Mouse (Mus musculus) heart, embryonic 16.5 days (tissue): ENCODE results near the gene Msl1. TPM values are rescaled to one million over a fixed set of nuclear protein-coding genes. Genes with fewer than 3 reads are reported as not detected.

Experiments used
- ATAC-seq: fragments of 200-750 bp; cut with Nextera tagmentation; replicated peaks from 2 replicates; pipeline ENCODE4 v1.8.0; 2017; ENCODE audit warnings: moderate number of reproducible peaks; ENCODE audit not compliant: insufficient read depth, low FRiP score; ENCODE audit errors: extremely low read depth
- H3K27ac ChIP-seq: fragments of 300-500 bp; sonication (generic); 2 replicates; pipeline ENCODE4 v1.5.1; 2014; ENCODE audit warnings: mild to moderate bottlenecking, low read length, control low read depth, moderate library complexity
- H3K27me3 ChIP-seq: fragments of 300-500 bp; sonication (generic); 2 replicates; pipeline ENCODE4 v1.6.1; 2014; ENCODE audit warnings: low read length, mixed read lengths; ENCODE audit not compliant: control insufficient read depth, insufficient read depth
- H3K36me3 ChIP-seq: fragments of 300-500 bp; sonication (generic); 2 replicates; pipeline ENCODE4 v1.6.1; 2014; ENCODE audit not compliant: control insufficient read depth, insufficient read depth
- H3K4me1 ChIP-seq: fragments of 300-500 bp; sonication (generic); 2 replicates; pipeline ENCODE4 v1.6.1; 2014; ENCODE audit warnings: low read length, mixed read lengths; ENCODE audit not compliant: control insufficient read depth, insufficient read depth
- H3K4me2 ChIP-seq: fragments of 300-500 bp; sonication (generic); 2 replicates; pipeline ENCODE4 v1.6.1; 2014; ENCODE audit warnings: low read depth, mild to moderate bottlenecking, control low read depth, low read length
- H3K4me3 ChIP-seq: fragments of 300-500 bp; sonication (generic); 2 replicates; pipeline ENCODE4 v1.5.1; 2014; ENCODE audit warnings: mild to moderate bottlenecking, control low read depth, low read length
- H3K9ac ChIP-seq: fragments of 300-500 bp; sonication (generic); 2 replicates; pipeline ENCODE4 v1.6.1; 2014; ENCODE audit warnings: low read length, control low read depth
- H3K9me3 ChIP-seq: fragments of 300-500 bp; sonication (generic); replicated peaks from 2 replicates; pipeline ENCODE4 v1.6.1; 2016; ENCODE audit warnings: low read length; ENCODE audit not compliant: control insufficient read depth
- WGBS: fragments of 180-500 bp; shearing (Covaris S2); extraction: QIAGEN DNeasy Blood & Tissue Kit; methylation state at CpG from one replicate; pipeline ENCODE4 v1.1.7; 2014; 5-methylcytosine and 5-hydroxymethylcytosine counted together
- polyA plus RNA-seq: library from polyadenylated mRNA; unstranded; fragments of >200 nt; fragmentation: Nextera tagmentation; extraction: Ambion mirVana; gene quantifications from 2 replicates; pipeline ENCODE4 v1.2.1, GENCODE M21; 2015

Msl1 gene
- polyA plus RNA-seq, result 15.2 and 15.5 TPM in 2 replicates

GRCm38 (mm10) chr11:98795015-98795713, at the start of gene Msl1:
Gene Msl1 (plus strand): TSS chr11:98795516.
- no peaks in the 10 kb centered on the region for H3K27me3 ChIP-seq
- H3K9me3 ChIP-seq, result no peaks in the 10 kb centered on the region
- peak within 1 kb of the TSS; percentile 100 for H3K27ac ChIP-seq
- H3K4me1 ChIP-seq, result peaks cover 22% of the 10 kb centered on the region
- ATAC-seq, result peak; percentile 71
- H3K4me2 ChIP-seq, result peak within 1 kb of the TSS; percentile 81
- H3K9ac ChIP-seq, result peak within 1 kb of the TSS; percentile 100
- peaks cover 11% of the 10 kb centered on the region for H3K36me3 ChIP-seq
- under 1% methylated on average over 64 of the region's 89 CpGs for WGBS
- H3K4me3 ChIP-seq, result peak within 1 kb of the TSS; percentile 100

GRCm38 (mm10) chr11:98745932-98746853, 49.1 kb upstream of the Msl1 start:
- Histone ChIP-seq H3K4me3 (peak overlapping the region; percentile 41), H3K9me3 (no peaks in the 10 kb centered on the region), H3K4me1 (peaks cover 82% of the 10 kb centered on the region), H3K27ac (peak overlapping the region; percentile 89), H3K4me2 (peak overlapping the region; percentile 70), H3K36me3 (no peaks in the 10 kb centered on the region), H3K27me3 (no peaks in the 10 kb centered on the region), H3K9ac (peak overlapping the region; percentile 66)
- WGBS, result 41% methylated on average over 12 of the region's 12 CpGs
- ATAC-seq, result no peak

DNA sequence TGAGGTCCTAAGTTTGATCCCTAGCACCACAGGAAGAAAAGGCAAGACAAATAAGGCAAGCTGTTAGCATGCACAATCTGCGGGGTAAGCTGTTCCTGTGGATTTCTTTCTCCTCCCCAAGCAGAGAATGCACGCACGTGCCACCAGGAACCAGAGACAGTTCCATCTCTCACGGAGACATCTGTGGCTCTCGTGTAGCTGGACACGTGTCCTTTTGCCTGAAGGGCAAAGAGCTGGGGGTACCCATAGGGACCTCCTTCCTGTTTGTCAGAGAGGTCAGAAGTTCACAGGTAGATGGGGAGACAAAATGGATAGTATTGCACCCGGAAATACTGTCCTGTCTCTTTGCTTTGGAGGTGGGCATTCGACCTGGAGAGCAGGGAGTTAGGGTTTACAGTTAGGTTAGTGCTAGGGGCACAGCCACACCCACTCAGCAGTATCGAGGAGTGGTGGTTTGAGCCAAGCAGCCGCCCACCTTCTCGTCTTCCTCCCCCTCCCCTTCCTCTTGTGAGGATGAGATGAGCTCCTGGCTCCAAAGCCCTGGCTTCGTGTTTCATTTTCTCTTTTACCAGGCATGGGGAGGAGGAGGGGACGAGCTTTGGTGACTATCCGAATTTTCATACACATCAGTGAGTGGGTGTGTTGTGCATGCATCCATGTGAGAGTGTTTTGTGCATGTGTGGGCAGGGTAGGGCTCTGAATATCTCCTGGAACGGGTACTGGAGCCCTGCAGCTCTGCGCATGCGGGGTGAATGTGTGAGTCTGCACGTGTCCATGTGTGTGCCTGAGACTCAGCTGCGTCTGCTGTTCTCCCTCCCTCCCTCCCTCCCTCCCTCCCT, 48.2 kb upstream of the Msl1 start:
- peaks cover 91% of the 10 kb centered on the region for H3K4me1 ChIP-seq
- H3K9ac ChIP-seq, result peak overlapping the region; percentile 66
- H3K27me3 ChIP-seq, result no peaks in the 10 kb centered on the region
- WGBS, result 3% methylated on average over 19 of the region's 19 CpGs
- peak overlapping the region; percentile 70 for H3K4me2 ChIP-seq
- H3K27ac ChIP-seq, result peak overlapping the region; percentile 89
- no peaks in the 10 kb centered on the region for H3K9me3 ChIP-seq
- no peaks in the 10 kb centered on the region for H3K36me3 ChIP-seq
- H3K4me3 ChIP-seq, result peak overlapping the region; percentile 41
- peak; percentile 45 for ATAC-seq

DNA sequence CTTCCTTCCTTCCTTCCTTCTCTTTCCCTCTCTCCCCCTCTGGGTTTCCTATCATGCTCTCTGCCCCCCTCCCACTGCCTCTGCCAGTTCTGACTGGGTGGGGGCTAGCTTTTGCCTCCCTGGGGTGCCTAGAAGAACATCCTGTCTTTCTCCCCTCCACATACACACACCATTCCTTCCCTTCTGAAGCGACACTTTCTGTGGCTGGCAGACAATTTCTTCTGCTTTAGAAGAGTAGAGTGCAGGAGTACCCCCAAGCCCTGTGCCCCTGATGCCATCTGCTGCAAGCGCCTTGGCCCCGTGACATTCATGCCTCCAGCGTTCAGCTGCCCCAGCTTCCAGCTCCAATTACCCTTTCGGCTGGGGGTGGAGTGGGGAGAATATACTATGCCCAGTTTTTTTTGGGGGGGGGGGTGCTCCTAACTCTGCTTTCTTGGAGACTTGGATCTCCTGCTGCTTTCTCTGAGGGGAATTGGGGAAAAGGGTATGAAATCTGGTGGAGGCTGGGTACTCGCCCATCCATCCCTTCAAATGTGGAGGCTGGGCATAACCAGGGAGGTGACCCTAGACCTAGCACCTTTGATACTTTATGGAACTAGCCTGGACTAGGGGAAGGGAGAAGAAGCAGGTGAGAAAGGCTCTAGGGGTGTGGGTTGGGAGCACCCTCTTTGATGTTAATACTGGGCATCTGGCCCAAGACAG, 47.4 kb upstream of the Msl1 start:
- 30% methylated on average over 6 of the region's 6 CpGs for WGBS
- Histone ChIP-seq H3K27ac (peak overlapping the region; percentile 88), H3K27me3 (no peaks in the 10 kb centered on the region), H3K4me3 (peak overlapping the region; percentile 3; the same call in 1 of the 2 replicates), H3K4me1 (peaks cover 97% of the 10 kb centered on the region), H3K4me2 (peak overlapping the region; percentile 44), H3K9ac (peak overlapping the region; percentile 58), H3K36me3 (no peaks in the 10 kb centered on the region), H3K9me3 (no peaks in the 10 kb centered on the region)
- no peak for ATAC-seq

GRCm38 (mm10) chr11:98748506-98749416, 46.6 kb upstream of the Msl1 start:
- 28% methylated on average over 15 of the region's 15 CpGs for WGBS
- H3K36me3 ChIP-seq, result peaks cover 3% of the 10 kb centered on the region; the same call in 1 of the 2 replicates
- no peaks in the 10 kb centered on the region for H3K9me3 ChIP-seq
- peak overlapping the region; percentile 88 for H3K27ac ChIP-seq
- peaks cover 97% of the 10 kb centered on the region for H3K4me1 ChIP-seq
- no peaks in the 10 kb centered on the region for H3K27me3 ChIP-seq
- peak overlapping the region; percentile 44 for H3K4me2 ChIP-seq
- ATAC-seq, result no peak
- no peak overlapping the region for H3K4me3 ChIP-seq
- peak overlapping the region; percentile 58 for H3K9ac ChIP-seq

GRCm38 (mm10) chr11:98749716-98750115, 45.6 kb upstream of the Msl1 start:
- H3K9me3 ChIP-seq, result no peaks in the 10 kb centered on the region
- 17% methylated on average over 5 of the region's 5 CpGs for WGBS
- peak overlapping the region; percentile 92 for H3K27ac ChIP-seq
- no peak for ATAC-seq
- H3K36me3 ChIP-seq, result peaks cover 6% of the 10 kb centered on the region; the same call in 1 of the 2 replicates
- peaks cover 97% of the 10 kb centered on the region for H3K4me1 ChIP-seq
- no peaks in the 10 kb centered on the region for H3K27me3 ChIP-seq
- peak overlapping the region; percentile 44 for H3K4me2 ChIP-seq
- no peak overlapping the region for H3K4me3 ChIP-seq
- peak overlapping the region; percentile 61 for H3K9ac ChIP-seq

DNA sequence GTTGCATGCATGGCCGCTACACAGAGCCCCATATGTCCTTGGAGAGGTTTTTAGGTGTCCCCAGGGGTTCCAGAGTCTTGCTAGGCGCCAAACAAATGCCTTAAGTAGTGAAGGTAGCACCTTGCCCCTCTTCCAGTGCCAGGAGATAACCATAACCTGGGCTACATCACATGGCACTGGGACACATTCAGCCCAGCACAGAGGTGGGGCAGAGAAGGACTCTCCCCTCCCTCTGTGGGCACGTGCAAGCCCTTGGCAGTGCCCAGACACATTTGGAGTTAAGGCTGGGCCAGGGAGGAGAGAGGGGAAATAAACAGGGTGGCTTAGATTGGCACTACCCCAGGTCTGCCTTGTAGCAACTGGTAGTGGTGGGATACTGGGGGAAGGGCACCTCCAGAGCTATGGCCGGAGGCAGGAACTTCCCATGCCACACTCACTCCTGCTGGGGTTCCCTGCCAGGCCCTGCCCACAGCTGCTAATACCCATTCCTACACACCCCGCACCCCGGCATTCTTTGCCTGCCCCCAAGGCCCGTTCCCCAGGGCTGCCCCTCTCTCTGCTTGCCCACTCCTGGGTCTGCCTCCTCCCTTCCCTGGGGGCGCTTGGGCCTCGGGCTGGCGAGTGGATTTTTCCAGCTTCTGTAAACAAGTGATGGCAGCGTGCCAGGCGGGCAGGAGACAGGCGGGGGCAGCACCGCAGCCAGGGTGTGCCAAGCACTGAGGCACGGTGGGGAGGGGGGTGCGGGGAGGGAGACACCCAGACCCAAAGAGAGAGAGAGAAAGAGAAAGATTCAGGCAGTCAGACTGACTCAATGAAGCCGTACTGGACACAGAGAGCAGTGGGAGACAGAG, 44.7 kb upstream of the Msl1 start:
- peak; percentile 28 for ATAC-seq
- H3K36me3 ChIP-seq, result peaks cover 6% of the 10 kb centered on the region; the same call in 1 of the 2 replicates
- H3K4me1 ChIP-seq, result peaks cover 96% of the 10 kb centered on the region
- 22% methylated on average over 17 of the region's 17 CpGs for WGBS
- H3K9ac ChIP-seq, result peak overlapping the region; percentile 64
- H3K27ac ChIP-seq, result peak overlapping the region; percentile 92
- H3K4me3 ChIP-seq, result peak overlapping the region; percentile 17
- no peaks in the 10 kb centered on the region for H3K27me3 ChIP-seq
- H3K9me3 ChIP-seq, result no peaks in the 10 kb centered on the region
- H3K4me2 ChIP-seq, result peak overlapping the region; percentile 51
